Mouse (Mus musculus): ENCODE data around the gene Rasgef1c.
A peak's percentile ranks its signal among the peaks of the same experiment; 100 is the strongest.

DNA sequence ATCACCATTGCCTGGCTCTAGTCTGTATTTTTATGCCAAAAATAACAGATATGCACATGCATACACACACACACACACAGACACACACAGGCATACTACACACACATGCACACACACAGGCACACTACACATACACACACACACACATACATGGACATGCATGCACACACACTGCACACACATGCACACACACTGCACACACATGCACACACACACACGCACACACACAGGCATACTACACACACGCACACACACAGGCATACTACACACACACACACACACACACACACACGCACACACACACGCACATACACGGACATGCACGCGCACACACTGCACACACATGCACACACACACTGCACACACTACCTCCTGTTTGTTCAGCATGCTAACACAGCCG, 77.3 kb downstream of the Rasgef1c start:
- TF ChIP-seq POLR2A (IDR thresholded peaks at IDR 0.05; ENCODE audit: low read depth, low read length), result no peak; the same call in 1 of the 2 replicates
- peak; percentile 15; the same call in 1 of the 2 replicates for TF ChIP-seq CTCF (IDR thresholded peaks at IDR 0.05; ENCODE audit: borderline replicate concordance, insufficient read depth, low read length)
